Mouse (Mus musculus): Measurements from ENCODE around the gene Chp2.

Gene Chp2

GRCm38 (mm10) chr7:122244166-122244565 lies 24.9 kb downstream of the Chp2 start:
- no peak for DNase-seq

DNA sequence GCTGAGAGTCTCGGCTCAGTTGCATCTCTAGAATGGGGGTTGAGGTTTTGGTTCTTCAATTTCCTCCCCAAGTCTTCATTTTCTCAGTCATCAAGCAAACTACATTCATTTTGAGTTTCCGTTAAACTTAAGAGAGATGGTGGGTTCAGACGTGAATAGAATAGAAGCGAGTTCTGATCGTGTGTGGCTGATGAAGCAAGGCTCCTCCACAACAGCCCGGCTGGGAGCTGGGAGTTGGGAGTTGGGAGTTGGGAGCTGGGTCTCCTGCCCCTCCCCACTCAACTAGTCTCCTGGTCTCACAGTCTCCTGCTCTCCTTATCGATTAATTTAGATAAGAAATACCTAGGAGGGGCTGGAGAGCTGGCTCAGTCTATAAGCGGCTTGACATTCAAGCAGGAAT lies 25.3 kb downstream of the Chp2 start:
- no peak for DNase-seq

DNA sequence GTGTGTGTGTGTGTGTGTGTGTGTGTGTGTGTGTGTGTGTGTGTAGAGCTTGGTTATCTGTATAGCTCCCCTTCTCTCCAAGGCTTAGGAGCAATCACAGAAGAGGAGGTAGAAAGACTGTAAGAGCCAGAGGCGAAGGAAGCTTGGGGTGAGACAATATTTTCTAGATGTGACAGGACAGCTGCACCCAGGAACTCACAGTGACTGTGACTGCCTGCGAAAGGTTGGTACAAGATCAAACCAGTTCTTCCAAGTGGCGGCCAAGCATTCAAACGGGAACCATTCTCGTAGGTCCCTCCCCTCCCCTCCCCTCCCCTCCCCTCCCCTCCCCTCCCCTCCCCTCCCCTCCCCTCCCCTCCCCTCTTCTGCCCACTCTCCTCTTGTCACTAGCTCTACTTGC lies 26.7 kb downstream of the Chp2 start:
- DNase-seq = no peak

- DNase-seq = no peak
Observed at GRCm38 (mm10) chr7:122247254-122247864, 28.1 kb downstream of the Chp2 start.

DNA sequence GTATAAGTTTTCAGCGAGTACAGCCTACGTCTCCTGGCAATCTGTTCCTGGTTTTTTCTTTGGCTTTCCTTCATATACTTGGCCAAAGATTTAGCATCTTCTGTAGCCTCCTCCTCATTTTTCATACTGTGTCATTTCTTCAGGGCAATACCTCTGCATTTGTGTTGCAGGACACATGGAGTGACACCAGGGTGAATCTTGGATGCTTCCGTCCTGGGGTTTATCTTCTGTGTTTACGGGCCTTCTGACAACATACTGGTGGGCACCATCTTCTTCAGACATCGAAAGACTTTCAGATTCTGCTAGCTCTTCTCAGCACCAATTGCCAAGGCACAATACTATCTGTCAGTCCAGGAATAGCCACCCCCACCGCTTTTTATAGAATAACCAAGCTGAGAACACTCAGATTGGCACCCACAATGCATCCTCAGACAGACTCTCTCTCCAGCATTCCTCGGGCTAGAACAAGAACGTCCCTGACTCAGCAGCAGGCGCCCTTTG lies 30.1 kb downstream of the Chp2 start:
- no peak for DNase-seq

GRCm38 (mm10) chr7:122251197-122252011 lies 32.1 kb downstream of the Chp2 start:
- peak; percentile 74 for DNase-seq

DNA sequence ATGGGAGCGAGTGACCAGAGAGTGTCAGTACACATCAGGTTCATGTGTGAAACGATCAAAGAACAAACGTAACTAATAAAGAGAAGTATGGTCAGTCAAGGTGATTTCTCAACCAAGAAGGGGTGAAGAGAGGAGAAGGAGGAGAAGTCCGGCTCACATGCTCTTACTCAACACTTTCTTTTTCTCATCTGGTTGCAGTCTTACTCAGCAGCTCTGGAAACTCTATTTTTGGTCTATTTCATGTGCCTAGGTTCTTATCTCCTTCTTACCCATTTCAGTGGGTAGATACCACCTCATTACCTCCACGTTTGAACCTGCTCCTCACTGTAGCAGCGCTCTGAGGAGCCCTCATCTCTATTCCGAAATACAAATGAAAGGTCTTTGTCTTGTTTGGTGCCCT lies 37.4 kb downstream of the Chp2 start:
- DNase-seq = no peak

GRCm38 (mm10) chr7:122258521-122258920 lies 39.2 kb downstream of the Chp2 start:
- DNase-seq = no peak

- DNase-seq = no peak
Observed at GRCm38 (mm10) chr7:122260055-122260602, 40.8 kb downstream of the Chp2 start.

- DNase-seq = no peak
Observed at GRCm38 (mm10) chr7:122268983-122269486, 49.7 kb downstream of the Chp2 start.

- DNase-seq = no peak
Observed at GRCm38 (mm10) chr7:122272334-122272733, 53.0 kb downstream of the Chp2 start.
